Mouse (Mus musculus) thymus, adult 2 months (tissue): Measurements from ENCODE around the gene Slc7a5.

Experiments
- CTCF ChIP-seq: fragments of 200-500 bp; IDR thresholded peaks from 2 replicates; pipeline ENCODE4 v1.5.1; 2012; ENCODE audit warnings: mild to moderate bottlenecking, control low read depth, low read length, moderate library complexity, borderline replicate concordance; ENCODE audit not compliant: control insufficient read depth, poor library complexity, insufficient read depth; ENCODE audit errors: extremely low read depth
- POLR2A ChIP-seq: fragments of 200-500 bp; IDR thresholded peaks from 2 replicates; pipeline ENCODE4 v1.6.1; 2012; ENCODE audit warnings: mild to moderate bottlenecking, low read length, control low read depth, moderate library complexity; ENCODE audit not compliant: control insufficient read depth, poor library complexity, insufficient read depth; ENCODE audit errors: extremely low read depth

GRCm38 (mm10) chr8:121889317-121889716, 18.2 kb downstream of the Slc7a5 start:
- TF ChIP-seq CTCF (no peak), POLR2A (no peak)
